Mouse (Mus musculus) thymus, adult 18-20 months (tissue): Measurements from ENCODE around the gene Yipf2.
"Not testable (repeated sequence)": the region's sequence is repeated elsewhere in the genome, so short reads cannot be mapped to it uniquely, and the experiment has no call there.

Experiments
- DNase-seq, 2 experiments: peaks; one replicate each; pipeline ENCODE4 v3.0.0; 2022; ENCODE audit warnings: mixed read lengths in 2 of 2

The Yipf2 gene

GRCm38 (mm10) chr9:21598198-21598597 is 5.6 kb upstream of the Yipf2 start:
- DNase-seq = no peak

GRCm38 (mm10) chr9:21594838-21595237 is 2.2 kb upstream of the Yipf2 start:
- DNase-seq = no peak

- not testable (repeated sequence) for DNase-seq
Measured at GRCm38 (mm10) chr9:21594350-21594749, 1.7 kb upstream of the Yipf2 start.

- DNase-seq = peak; percentile 32 to 48
Measured at GRCm38 (mm10) chr9:21593122-21593721, 594 bp upstream of the Yipf2 start.

- DNase-seq = no peak
Measured at GRCm38 (mm10) chr9:21591831-21592702, 561 bp downstream of the Yipf2 start.

GRCm38 (mm10) chr9:21591127-21591830 is 1.3 kb downstream of the Yipf2 start:
- no peak for DNase-seq

- DNase-seq = no peak
Measured at GRCm38 (mm10) chr9:21589538-21589937, 3.1 kb downstream of the Yipf2 start.

- DNase-seq = no peak
Measured at GRCm38 (mm10) chr9:21588350-21588749, 4.3 kb downstream of the Yipf2 start.

GRCm38 (mm10) chr9:21587678-21588349 is 4.8 kb downstream of the Yipf2 start:
- no peak for DNase-seq

GRCm38 (mm10) chr9:21585401-21585800 is 7.2 kb downstream of the Yipf2 start:
- no peak for DNase-seq

GRCm38 (mm10) chr9:21578226-21578625 is 14.4 kb downstream of the Yipf2 start:
- DNase-seq = no peak

GRCm38 (mm10) chr9:21576286-21576685 is 16.3 kb downstream of the Yipf2 start:
- DNase-seq = no peak

- no peak for DNase-seq
Measured at GRCm38 (mm10) chr9:21575253-21575652, 17.4 kb downstream of the Yipf2 start.

- DNase-seq = no peak
Measured at GRCm38 (mm10) chr9:21574012-21574801, 18.4 kb downstream of the Yipf2 start.

- DNase-seq = no peak
Measured at GRCm38 (mm10) chr9:21568657-21569255, 23.9 kb downstream of the Yipf2 start.

- no peak for DNase-seq
Measured at GRCm38 (mm10) chr9:21567051-21567450, 25.6 kb downstream of the Yipf2 start.

- no peak for DNase-seq
Measured at GRCm38 (mm10) chr9:21566538-21566937, 26.1 kb downstream of the Yipf2 start.

GRCm38 (mm10) chr9:21565004-21565586 is 27.5 kb downstream of the Yipf2 start:
- no peak for DNase-seq

GRCm38 (mm10) chr9:21564420-21564819 is 28.2 kb downstream of the Yipf2 start:
- DNase-seq = no peak

- no peak for DNase-seq
Measured at GRCm38 (mm10) chr9:21559151-21559550, 33.5 kb downstream of the Yipf2 start.

GRCm38 (mm10) chr9:21558366-21558765 is 34.3 kb downstream of the Yipf2 start:
- no peak for DNase-seq
